Mouse (Mus musculus) bone marrow, adult 2 months (tissue): ENCODE measurements around the gene Amt. TPM values are rescaled to one million over a fixed set of nuclear protein-coding genes. Genes with fewer than 3 reads are reported as not detected.
A peak's percentile ranks its signal among the peaks of the same experiment; 100 is the strongest.

Source experiments
- H3K27ac ChIP-seq: fragments of 200-500 bp; 2 replicates; pipeline ENCODE4 v1.5.1; 2012; ENCODE audit warnings: low read depth, mild to moderate bottlenecking, control low read depth, inconsistent platforms, low read length; ENCODE audit not compliant: control insufficient read depth, poor library complexity, insufficient read depth
- H3K4me1 ChIP-seq: fragments of 200-500 bp; 2 replicates; pipeline ENCODE4 v1.6.1; 2011; ENCODE audit warnings: low read length; ENCODE audit not compliant: control insufficient read depth, insufficient read depth
- H3K4me3 ChIP-seq: fragments of 200-500 bp; replicated peaks from 2 replicates; pipeline ENCODE3; 2011; ENCODE audit warnings: mild to moderate bottlenecking, low read depth, low read length, control low read depth; ENCODE audit not compliant: control insufficient read depth
- CTCF ChIP-seq: fragments of 200-500 bp; IDR thresholded peaks from 2 replicates; pipeline ENCODE4 v1.5.1; 2011; ENCODE audit warnings: low read length, control low read depth; ENCODE audit not compliant: control insufficient read depth, insufficient read depth
- POLR2A ChIP-seq: fragments of 200-500 bp; IDR thresholded peaks from 2 replicates; pipeline ENCODE4 v1.6.1; 2011; ENCODE audit warnings: low read depth, mild to moderate bottlenecking, control low read depth, low read length, borderline replicate concordance; ENCODE audit not compliant: control insufficient read depth
- WGBS: fragments of 180-500 bp; shearing (Covaris S2); methylation state at CpG from one replicate; pipeline ENCODE4 v1.1.7; 2018; 5-methylcytosine and 5-hydroxymethylcytosine counted together
- polyA plus RNA-seq: library from polyadenylated mRNA; stranded (reverse); fragments of >200 nt; gene quantifications from 2 replicates; pipeline ENCODE4 v1.2.4, GENCODE M21; 2011; ENCODE audit warnings: low replicate concordance; ENCODE audit not compliant: missing spikeins, insufficient read depth, insufficient read length

Amt gene
- 1.7 and 15.2 TPM in 2 replicates for polyA plus RNA-seq

GRCm38 (mm10) chr9:108296453-108297355 lies at the start of gene Amt:
Gene Amt (plus strand): TSS chr9:108296853.
- TF ChIP-seq POLR2A (no peak), CTCF (no peak)

GRCm38 (mm10) chr9:108248957-108249356 lies 47.7 kb upstream of the Amt start:
- Histone ChIP-seq H3K27ac (no peak overlapping the region), H3K4me3 (no peak overlapping the region), H3K4me1 (no peaks in the 10 kb centered on the region)
- no peak for TF ChIP-seq CTCF
- no peak for TF ChIP-seq POLR2A
- 76% methylated on average over 5 of the region's 5 CpGs for WGBS

More at GRCm38 (mm10) chr9:108296453-108297355, at the start of gene Amt:
- 82% methylated on average over 18 of the region's 18 CpGs for WGBS
- Histone ChIP-seq H3K27ac (no peak within 1 kb of the TSS), H3K4me1 (no peaks in the 10 kb centered on the region), H3K4me3 (no peak within 1 kb of the TSS)

- Histone ChIP-seq H3K27ac (no peak overlapping the region), H3K4me3 (no peak overlapping the region), H3K4me1 (no peaks in the 10 kb centered on the region)
- no peak for TF ChIP-seq POLR2A
- no peak for TF ChIP-seq CTCF
- 85% methylated on average over 6 of the region's 6 CpGs for WGBS
Observed at GRCm38 (mm10) chr9:108251877-108252276, 44.8 kb upstream of the Amt start.

- Histone ChIP-seq H3K27ac (no peak overlapping the region), H3K4me3 (no peak overlapping the region), H3K4me1 (no peaks in the 10 kb centered on the region)
- 82% methylated on average over 7 of the region's 7 CpGs for WGBS
- TF ChIP-seq CTCF (no peak), POLR2A (no peak)
Observed at GRCm38 (mm10) chr9:108252766-108253165, 43.9 kb upstream of the Amt start.

- Histone ChIP-seq H3K4me3 (no peak overlapping the region), H3K4me1 (no peaks in the 10 kb centered on the region; the same call in 1 of the 2 replicates), H3K27ac (no peak overlapping the region)
- WGBS = 74% methylated on average over 4 of the region's 4 CpGs
- TF ChIP-seq CTCF = no peak
Observed at GRCm38 (mm10) chr9:108260526-108260925, 36.1 kb upstream of the Amt start.

GRCm38 (mm10) chr9:108261865-108262264 lies 34.8 kb upstream of the Amt start:
- no peaks in the 10 kb centered on the region; the same call in 1 of the 2 replicates for H3K4me1 ChIP-seq
- no peak for TF ChIP-seq CTCF
- WGBS = 84% methylated on average over 7 of the region's 7 CpGs
- no peak overlapping the region for H3K4me3 ChIP-seq
- no peak overlapping the region for H3K27ac ChIP-seq

GRCm38 (mm10) chr9:108262494-108263049 lies 34.1 kb upstream of the Amt start:
- 57% methylated on average over 11 of the region's 11 CpGs for WGBS
- H3K27ac ChIP-seq = no peak overlapping the region
- TF ChIP-seq POLR2A (no peak), CTCF (no peak)
- no peaks in the 10 kb centered on the region; the same call in 1 of the 2 replicates for H3K4me1 ChIP-seq
- H3K4me3 ChIP-seq = peak overlapping the region; percentile 83

GRCm38 (mm10) chr9:108263131-108263681 lies 33.4 kb upstream of the Amt start:
- WGBS = under 1% methylated on average over 61 of the region's 62 CpGs
- Histone ChIP-seq H3K4me3 (peak overlapping the region; percentile 83), H3K27ac (peak overlapping the region; percentile 82), H3K4me1 (no peaks in the 10 kb centered on the region; the same call in 1 of the 2 replicates)
- no peak for TF ChIP-seq CTCF
- TF ChIP-seq POLR2A = no peak
